Mouse (Mus musculus): ENCODE measurements at regions not wholly inside any gene's neighbourhood (a gene's known extent, or its start where the extent isn't known, plus 50 kb on each side); places are given as distances from the start of the nearest gene placed in this dataset.

- no peak for TF ChIP-seq CTCF (IDR thresholded peaks at IDR 0.05; ENCODE audit: borderline replicate concordance, control insufficient read depth, extremely low read depth, insufficient read depth, low read length, poor library complexity)
- TF ChIP-seq POLR2A (IDR thresholded peaks at IDR 0.05; ENCODE audit: control insufficient read depth, extremely low read depth, insufficient read depth, low read length, poor library complexity) = no peak
These were observed 73.1 kb downstream of the Rps15a start for GRCm38 (mm10) chr7:118042914-118043313.

All from thymus, adult 2 months (tissue).